Mouse (Mus musculus) monocyte, adult 5-6 weeks (primary cell): ENCODE measurements around the gene Mknk2. TPM values are rescaled to one million over a fixed set of nuclear protein-coding genes. Genes with fewer than 3 reads are reported as not detected.

Experiments used
- ATAC-seq: fragments of 153-309, 156-312 bp; replicated peaks from 2 replicates; pipeline ENCODE4 v1.8.0; 2017; ENCODE audit warnings: mild to moderate bottlenecking; ENCODE audit not compliant: low TSS enrichment, insufficient number of reproducible peaks, severe bottlenecking, poor library complexity, low FRiP score
- total RNA-seq: library from RNA; stranded (forward); fragments of 200-1000, 200-491, 200-594 nt; gene quantifications from 3 replicates; pipeline ENCODE4 v1.2.3, GENCODE M21; 2017

The Mknk2 gene
- total RNA-seq, 1 experiment from 2014 or later = 94.0 TPM

DNA sequence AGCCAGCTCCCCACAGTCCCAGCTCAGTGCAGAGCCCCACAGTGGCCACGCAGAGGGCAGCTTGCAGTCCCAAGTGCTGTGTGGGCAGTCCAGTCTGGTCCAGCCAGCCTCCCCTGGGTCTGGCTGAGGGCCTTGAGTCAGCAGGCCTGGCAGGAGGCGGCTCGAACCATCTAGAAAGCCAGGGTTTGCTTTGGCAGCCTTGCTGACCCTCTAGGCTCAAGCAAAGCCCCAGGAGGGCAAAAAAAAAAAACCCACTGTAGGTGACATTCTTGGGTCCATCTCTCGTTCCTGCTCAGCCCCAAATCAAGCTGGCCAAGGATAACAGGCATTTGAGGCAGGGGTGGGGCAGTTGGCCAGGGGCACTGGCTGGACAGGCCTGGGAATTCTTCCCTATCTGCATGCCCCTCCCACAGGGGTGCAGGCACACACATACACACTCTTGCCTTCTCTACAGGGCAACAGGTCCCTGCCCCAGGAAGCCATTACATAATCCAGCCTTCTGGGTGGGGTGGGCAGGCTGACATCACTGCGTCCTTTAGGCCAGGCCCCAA, 3.7 kb downstream of the Mknk2 start:
- no peak for ATAC-seq

DNA sequence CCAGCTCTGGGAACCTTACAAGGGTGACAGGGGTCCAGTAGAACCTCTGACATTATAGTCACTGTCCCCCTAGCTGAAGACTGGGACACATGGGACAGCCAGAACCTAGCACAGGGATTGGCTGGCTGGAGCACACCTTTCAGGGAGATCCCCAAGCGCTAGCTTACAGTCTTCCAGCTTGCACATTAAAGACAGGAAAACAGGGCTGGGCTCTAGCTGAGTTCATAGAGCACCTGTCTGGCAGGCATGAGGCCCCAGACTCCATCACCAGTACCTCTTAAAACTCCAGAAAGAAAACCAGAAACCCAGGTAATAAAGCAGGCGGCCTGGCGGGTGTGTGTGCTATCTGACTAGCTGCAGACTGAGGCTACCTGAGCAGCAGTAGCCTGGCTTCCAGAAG, 4.2 kb downstream of the Mknk2 start:
- no peak for ATAC-seq

DNA sequence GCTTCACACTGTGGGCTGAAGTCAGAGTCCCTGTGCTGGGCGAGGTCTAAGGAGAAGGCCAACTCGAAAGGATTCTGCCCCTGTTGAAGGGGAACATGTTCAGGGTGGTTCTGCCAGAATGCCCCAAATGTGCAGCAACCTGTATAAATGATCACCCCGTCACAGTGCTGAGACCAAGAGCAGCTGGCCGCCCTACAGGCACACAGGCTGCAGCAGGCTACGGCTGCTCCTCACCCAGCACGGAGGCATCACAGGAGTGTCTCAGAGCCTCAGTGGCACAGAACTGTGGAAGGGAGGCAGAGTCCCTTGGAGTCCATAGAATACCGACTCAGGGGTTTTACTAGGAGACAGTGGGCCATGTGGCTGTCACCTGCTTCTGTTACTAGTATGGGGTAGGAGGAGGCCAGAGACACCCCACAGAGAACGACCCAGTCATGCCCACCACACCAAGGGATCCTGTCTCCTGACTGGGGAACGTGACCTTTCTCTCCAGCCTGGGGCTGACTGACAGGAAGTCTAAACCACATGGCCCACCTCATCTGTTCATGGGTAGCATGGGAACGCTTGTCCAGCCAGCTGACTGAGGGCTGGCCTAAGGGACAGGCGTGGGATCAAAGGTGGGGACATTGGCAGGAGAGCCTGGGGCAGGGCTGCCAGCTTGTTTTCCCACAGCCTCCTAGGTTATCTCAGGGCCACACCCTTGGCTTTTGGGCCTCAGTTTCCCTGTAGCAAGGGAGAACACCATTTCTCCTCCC, 5.8 kb downstream of the Mknk2 start:
- no peak for ATAC-seq

DNA sequence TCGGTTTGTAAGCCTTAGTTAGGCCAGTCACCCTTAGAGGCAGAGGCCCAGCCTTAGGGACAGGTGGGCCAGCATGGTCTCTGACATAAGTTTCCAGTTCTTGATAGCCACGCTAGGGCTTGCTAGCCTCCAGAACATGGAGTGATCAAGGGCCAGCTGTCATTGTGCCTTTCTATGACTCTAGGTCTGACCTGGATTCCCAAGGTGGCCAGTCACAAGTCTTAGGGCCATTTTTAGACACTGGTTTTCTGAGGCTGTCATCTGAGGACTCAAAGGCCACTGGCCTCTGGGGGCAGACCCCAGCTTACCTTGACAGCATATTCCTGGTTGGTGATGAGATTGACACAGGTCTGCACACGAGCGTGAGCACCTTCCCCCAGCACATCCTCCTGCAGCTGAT, 6.7 kb downstream of the Mknk2 start:
- ATAC-seq = no peak

DNA sequence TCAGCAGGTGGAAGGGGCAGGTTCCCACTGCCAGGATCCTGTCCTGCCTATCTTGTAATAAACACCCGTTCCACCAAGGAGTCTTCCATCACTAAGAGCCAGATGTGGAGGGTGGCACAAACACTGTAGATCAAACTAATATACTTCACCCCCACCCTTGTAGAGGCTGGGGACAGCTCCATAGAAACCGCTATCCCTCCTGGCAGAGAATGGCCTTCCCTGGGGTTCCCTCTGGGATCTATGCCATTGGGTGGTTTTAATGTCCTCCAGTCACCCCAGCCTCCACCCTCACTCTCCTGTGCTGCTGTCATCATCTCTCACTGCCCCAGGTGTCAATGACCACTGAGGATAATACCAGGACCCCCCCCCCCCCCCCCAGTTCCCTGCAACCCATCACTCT, 7.4 kb downstream of the Mknk2 start:
- no peak for ATAC-seq

DNA sequence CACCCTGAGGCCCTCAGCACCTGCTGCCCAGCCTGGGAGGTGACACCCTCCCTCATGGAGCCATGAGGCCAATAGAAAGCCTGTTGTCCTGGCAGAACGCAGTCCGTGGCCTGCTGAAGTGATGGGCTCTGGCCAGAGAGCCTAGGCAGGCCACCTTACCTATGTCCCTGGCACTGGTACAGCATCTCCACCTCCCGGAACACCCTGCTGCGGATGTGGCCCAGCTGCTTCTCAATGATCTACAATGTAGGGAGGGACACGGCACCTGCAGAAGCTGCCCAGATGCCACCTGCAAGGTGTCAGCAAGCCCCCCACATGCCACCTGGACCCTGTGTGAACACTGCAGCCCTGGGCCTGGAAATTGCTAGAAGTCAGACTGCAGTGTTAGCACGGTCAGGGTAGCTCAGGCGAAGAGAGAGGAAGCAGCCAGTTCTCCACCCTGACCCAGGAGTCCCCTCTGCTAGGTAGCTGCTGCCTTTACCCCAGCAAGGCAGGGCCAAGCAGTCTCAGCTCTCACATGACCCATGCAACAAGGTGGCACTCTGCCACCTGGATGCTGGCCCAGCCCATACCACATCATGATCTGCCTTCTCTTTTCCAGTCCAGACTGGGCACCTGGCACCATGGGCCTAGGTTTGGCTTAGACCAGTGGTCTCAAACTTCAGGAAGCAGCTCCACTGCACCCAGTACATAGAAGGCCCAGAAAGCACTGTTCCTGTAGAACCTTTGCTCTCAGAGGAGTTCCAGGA, 8.0 kb downstream of the Mknk2 start:
- ATAC-seq = no peak

DNA sequence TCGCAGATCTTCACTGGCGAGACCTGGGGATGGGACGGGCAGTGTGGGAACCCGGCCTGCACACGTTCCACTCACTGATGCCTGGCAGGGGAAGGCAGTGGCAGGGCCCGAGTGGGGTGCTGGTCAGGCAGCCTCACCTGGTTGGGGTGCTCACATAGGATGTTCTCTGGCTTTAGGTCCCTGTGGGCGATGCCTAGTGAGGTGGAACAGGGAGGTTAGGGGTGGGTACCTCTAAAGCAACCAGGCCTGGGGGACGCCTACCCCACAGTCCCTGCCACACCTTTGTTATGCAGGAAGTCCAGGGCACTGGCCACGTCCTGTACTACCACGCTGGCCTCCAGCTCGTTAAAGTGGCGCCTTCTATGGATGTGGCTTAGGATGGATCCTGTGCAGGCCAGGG, 8.9 kb downstream of the Mknk2 start:
- ATAC-seq = no peak

DNA sequence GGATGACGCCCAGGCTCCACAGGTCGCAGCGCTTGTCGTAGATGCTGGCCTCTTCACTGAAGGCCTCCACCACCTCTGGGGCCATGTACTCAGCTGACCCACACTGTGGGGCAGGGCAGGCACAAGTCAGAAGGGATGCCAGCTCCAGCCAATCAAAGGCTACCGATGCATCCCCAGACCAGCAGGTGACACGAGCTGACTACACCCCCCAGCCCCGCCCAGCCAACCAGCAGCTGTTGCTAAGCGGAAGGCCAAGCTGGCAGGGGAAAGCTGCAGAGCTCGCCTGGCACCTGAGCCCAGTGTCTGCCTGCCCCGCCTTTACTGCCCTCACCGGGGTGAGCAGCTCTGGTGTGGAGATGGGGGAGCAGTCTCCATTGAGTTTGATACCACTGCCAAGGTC, 9.3 kb downstream of the Mknk2 start:
- no peak for ATAC-seq

DNA sequence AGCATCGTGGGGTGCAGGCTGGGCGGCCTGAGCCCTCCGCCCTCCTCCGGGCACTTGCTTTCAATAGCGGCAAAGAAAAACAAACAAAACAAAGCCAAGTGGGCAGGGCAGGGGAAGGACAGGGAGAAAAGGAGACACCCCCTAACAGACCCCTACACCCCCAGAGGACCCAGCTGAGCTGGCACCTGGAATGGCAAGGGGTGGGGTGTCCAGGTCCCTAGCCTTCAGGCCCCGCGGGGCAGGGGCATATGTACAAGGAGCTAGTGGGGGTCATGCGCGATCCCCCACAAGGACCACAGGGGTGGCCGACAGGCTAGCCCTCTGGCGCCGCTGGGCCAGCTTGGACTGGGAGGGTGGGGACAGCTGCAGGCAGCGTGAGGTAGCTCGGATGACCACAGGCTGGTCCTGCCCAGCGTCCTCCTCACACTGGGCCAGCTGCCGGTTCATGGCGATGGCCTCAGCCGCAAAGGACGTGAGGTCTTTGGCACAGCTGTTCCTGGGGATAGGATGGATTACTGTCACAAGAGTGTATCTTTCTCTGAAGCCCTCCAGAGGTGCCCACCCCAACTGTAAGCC, 11.0 kb downstream of the Mknk2 start:
- no peak for ATAC-seq

DNA sequence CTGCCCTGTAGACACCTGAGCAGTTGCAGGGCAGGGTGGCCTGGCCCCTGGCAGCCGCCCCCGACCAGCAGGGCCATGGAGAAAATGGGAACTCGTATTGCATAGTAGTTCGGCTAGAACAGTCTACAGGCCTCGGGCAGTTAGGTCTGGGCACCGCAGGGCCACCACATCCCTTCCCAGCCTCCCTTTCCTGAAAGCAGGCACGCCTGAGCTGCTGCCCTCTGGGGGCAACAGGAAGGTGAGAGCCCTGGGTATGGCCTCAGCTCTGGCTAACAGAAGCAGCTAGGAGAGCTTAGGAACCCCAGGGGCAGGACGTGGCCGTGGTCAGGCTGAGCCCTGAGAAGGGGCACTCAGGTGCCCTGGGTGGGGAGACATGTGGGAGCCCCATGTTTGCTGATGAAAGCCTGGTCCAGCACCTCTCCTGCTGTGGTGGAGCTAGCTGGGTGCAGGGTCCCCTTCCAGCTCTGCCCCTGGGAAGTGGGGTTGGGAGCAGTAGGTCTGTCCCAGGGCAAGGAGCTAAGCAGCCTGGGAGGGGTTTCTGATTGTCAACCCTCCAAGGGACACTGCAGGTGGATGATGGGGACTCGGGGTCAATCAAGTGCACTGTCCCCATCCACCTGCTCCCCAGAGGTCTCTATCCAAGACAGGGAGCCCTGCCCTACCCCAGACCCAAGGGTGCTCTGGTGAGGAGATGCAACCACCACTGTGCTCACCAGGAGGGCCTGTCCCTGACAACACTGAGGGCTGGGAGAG, 11.8 kb downstream of the Mknk2 start:
- no peak for ATAC-seq

DNA sequence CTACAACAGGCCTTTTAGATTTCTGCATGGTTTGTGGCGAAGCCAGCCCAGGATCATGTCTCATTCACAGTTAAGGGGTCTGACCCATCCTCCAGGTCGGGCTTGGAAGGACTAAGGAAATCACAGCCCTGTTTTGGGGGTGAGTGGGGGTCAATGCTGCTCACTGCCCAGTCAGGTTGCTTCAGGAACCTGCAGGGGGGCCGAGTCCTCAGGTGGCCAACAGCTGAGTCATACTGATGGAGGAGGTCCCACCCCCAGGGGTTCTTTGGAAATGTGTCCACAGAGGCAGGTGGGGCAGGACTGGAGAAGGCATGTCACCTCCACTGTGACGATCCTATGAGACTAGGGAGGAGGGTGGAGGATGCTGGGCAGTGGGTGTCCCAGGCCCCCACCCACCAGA, 12.5 kb downstream of the Mknk2 start:
- no peak for ATAC-seq

DNA sequence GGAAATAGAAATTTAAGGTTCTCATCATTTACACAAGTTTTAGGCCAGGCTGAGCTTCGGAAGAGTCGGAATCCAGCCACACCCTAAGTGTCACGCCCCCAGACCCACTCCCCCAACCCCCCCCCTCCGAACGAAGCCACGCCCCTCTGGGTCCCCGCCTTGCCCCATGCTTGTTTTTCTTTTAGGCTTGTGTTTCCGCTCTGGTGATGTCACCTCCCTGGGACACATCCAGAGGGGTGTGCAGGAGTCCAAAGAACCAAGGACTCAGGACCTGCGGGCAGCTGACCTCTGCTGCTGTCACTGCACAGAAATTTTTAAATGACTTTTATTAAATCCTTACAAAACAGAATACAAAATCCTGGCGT, 12.9 kb downstream of the Mknk2 start:
- ATAC-seq = no peak

DNA sequence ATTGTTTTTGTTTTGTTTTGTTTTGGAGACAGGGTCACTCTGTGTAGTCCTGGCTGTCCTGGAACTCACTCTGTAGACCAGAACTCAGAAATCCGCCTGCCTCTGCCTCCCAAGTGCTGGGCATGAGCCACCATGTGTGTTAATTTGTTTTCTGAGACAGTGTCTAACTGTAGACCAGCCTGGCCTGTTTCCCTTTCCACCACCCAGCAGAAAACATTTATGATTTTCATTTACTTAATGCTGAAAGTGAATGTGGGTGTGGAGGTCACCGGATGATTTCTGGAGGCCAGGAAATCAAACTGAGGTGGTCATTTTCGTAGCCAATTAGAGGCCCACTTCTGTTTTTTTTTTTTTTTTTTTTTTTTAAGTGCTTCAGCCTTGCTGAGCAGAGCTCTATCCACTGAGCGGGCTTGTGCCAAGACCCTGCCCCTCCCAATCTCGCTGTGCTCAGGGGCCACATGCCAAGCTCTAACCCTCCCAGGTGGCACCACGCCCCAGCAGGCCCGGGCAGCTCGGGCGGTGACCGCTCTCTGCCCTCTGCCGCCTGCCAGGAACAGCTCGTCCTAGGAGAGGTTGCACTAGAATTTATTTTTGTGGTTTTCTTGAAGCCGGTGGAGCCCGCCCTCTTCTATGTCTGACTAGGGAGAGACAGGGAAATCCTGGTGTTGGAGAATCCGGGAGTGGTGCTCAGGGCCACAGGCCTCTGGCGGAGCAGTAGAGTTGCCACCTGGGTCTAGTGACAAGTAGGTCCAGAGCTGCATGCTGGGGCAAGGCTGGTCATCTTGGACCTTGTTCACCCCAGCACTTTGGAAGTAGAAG, 13.5 kb downstream of the Mknk2 start:
- ATAC-seq = 0 out of 2 replicates have a peak, but pooled peaks have one; percentile 1

DNA sequence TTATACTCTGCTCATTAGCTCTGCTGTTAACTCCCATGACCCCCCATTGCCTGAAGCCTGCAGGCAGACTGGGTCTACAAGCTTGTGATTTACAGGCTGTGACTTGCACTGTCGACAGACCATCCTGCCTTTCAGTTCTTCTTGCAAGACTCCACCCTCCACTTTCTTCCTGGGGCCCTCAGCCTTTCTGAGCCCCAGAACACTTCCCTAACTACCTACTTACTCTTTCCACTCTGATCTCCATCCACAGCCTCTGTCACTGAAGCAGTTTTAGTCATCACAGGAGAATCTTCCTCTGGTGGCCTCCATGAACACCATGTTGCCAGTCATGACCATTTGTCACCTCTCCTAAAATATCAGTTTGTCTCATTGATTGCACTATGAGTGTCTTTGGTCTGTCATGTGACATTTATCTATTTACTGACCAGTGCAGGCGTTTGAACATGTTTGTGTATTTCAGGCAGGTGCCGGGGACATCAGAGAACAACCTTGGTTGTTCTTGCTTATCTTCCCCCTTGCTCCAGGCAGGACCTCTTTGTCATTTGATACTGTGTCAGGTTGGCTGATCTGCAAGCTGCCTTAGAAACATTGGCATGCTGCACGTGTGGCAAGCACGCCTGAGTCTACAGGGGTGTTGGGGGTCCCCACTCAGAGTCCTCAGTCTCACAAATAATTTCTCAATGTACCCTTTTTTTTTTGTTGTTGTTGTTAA, 14.3 kb downstream of the Mknk2 start:
- ATAC-seq = peak; percentile 23; the same call in 1 of the 2 replicates

DNA sequence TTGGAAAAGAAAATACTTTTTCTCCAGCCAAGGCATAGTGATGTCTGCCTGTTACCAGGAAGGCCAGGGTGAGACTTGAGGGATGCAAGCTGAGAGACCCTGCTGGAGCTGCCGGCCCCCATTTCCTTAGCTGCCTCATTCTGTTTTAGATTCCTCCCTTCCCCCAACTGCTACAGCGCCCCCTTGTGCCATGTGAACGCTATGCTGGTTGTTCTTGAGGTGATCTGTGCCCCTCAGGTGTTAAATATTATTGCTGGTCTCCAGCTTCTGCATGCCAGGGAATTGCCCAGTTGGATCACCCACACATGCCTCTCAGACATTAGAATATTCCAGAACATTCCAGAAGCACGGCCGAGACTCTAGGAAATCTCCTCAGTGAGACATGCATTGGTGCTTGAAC, 16.8 kb downstream of the Mknk2 start:
- ATAC-seq = no peak

DNA sequence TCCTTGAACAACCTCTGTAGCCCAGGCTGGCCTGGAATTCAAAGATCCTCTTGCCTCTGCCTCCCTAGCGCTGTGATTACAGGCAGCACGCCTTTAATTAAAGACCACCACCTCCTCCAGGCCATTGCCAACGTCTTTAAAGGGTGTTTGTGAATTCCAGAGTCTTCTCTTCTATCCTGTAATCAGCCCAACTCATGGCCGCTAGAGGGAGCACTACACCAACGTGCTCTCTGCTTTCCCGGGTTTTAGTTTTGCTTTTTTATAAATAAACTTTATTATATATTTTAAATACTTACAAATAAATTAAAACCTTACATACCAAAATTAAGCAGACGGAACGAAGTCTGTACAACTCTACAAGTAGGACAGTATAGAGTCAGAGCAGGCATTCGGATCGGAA, 18.7 kb downstream of the Mknk2 start:
- no peak for ATAC-seq

DNA sequence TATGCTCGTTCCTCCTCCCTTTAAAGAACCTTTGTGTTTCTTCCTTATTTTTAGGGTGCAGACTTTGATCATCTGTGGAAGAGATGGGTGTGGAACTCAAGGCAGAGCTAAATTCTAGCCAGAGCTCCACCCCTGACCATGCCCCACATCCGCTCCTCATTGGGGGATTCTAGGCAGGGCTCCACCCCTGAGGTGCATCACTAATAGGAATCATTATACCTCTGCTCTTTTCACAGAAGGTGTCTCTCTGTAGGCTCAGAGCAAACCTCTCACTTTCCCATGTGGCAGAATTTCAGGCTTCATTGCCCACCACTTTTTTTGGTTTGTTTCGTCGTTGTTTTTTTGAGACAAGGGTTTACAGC, 19.1 kb downstream of the Mknk2 start:
- peak; percentile 42 for ATAC-seq
